Mouse (Mus musculus) neural tube, embryonic 10.5 days (tissue): ENCODE results near the gene Hmg20a.

Experiments
- DNase-seq: peaks from one replicate; pipeline ENCODE4 v3.0.0-alpha.2; 2017; ENCODE audit warnings: low spot score; ENCODE audit errors: extremely low spot score

Gene Hmg20a

GRCm38 (mm10) chr9:56516692-56517263 is 98.4 kb downstream of the Hmg20a start:
- DNase-seq = no peak

GRCm38 (mm10) chr9:56522281-56522680 is 103.9 kb downstream of the Hmg20a start:
- DNase-seq = no peak

DNA sequence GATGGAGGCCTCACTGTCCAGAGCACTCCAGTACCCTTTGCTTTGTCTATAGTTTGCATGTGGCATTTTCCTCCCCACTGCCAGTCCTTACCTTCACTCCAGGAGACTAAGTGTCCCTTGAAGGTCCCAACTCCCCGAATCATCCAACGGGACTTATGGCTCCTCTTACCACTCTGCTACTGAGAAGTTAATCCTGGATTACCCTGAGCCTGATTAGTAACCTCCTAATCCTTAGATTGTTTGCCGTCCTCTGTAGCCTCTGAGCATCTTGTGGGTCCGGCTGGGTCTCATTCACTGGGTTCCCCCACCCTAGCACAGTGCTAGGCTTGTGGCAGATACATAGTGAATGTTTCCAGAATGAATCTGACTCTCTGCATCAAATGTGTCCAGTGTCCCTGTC is 109.5 kb downstream of the Hmg20a start:
- DNase-seq = no peak

- DNase-seq = no peak
Observed at GRCm38 (mm10) chr9:56531991-56532390, 113.6 kb downstream of the Hmg20a start.

DNA sequence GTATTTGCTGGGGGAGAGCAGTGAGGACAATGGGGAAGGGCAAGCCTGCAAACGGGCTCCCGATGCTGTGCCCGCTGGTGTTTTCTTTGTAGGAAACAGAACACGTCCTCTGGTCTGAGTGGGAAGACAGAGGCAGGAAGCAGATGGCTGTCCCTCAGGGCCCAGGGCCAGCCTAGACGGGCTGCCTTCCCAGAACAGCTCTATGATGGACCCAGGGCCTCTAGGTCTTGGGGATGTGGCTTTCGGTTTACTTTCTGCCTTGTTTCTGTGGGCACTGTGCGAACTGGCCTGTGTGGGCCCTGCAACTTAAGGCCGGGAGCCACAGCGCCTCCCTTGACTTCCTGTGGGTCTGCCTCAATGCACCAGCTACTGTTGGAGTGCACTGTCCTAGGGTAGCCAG is 115.5 kb downstream of the Hmg20a start:
- DNase-seq = no peak

DNA sequence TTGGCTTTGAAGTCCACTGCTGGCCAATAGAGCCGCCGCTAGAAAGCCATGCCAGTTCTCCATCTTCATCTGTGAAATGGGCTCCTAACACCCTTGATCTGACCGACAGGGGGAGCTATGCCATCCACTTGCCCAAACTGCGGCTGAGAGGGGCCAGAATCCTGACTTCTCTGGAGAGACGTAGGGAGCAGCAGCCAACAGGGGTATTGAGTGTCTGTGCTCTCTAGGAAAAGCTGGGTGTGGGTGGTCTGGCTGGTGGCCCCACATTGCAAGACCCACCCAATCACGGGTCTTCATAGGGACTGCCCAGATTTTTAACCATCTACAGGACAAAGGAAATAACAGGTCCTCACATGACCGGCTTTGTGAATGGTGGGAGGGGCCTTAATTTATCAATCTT is 116.3 kb downstream of the Hmg20a start:
- no peak for DNase-seq

DNA sequence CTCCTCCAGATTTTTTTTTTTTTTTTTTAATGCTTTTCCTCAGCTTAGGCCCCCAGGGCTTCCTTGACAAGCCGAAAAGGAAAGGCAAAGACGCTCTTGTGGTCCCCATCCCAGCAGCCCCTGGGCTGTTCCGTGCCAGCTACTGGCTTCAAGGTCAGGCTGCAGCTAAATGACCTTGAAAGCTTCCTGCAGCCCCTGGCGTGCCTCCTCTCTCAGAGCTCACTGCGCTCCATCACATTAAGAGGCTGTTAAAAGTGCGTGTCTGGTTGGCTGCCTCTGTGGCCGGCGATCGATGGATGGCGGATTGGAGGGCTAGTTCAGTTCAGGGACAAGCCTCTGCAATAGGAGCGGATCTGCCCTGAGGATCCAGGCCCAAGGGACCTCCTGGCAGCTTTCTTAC is 117.0 kb downstream of the Hmg20a start:
- DNase-seq = no peak

DNA sequence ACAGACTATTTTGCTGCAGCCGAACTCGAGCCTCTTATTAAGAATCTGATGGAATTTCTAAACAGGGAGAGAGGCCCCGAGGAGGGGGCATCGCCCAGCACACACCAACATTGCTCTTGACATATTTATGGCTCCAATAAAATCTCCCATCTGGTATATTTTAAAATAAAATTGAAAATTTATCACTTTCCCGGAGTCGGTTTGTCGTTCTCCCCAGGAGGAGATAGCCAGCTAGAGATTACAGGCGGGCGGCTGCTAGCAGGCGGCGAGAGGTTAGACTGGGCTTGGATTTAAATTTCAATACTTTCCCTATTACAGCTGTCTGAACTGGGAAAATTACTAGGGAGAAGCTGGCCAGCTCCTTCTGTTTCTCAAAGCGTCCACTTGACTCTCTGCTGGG is 121.6 kb downstream of the Hmg20a start:
- no peak for DNase-seq

GRCm38 (mm10) chr9:56544687-56545475 is 126.5 kb downstream of the Hmg20a start:
- DNase-seq = no peak
